Mouse (Mus musculus) heart, postnatal 36 days (tissue): ENCODE data around the gene Gm44579. TPM values are rescaled to one million over a fixed set of nuclear protein-coding genes. Genes with fewer than 3 reads are reported as not detected.

Experiments used
- DNase-seq, 2 experiments: peaks; one replicate each; pipeline ENCODE4 v3.0.0; 2021 to 2022
- intact Hi-C: fragments of 180-260 bp; cut with DNase I; formaldehyde crosslinking; loops from one replicate; pipeline ENCODE4 v1.15.1; 2025
- total RNA-seq, 2 experiments: library from RNA; stranded (reverse); gene quantifications; 2 replicates each; pipeline ENCODE4 v1.2.3; 2021

Gene Gm44579
- total RNA-seq = not detected

DNA sequence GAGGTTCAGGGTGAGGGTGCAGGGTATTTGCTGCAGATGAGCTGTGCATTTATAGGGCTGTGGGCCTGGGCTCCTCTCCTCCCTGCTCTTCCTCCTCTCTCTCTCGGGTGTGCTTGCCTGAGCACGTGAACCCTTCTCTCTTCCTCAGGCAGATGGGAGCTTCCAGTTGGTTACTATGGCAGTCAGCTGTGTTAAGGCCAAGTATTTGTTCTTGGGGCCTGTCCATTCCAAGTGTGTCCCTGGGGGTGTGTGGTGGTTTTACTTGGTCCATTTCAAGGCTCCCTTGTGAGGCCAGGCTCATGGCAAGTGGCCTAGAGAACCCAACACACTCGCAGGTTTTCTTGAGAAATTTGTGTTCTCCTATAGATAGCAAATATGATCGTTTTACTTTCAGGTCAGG is at the start of gene Gm44579, which contains the start of gene Olfr287:
Gene Gm44579, minus strand, starts transcription at position 101 of the 400 bp plus-strand sequence.
Gene Olfr287, minus strand, starts transcription at position 180 of the 400 bp plus-strand sequence.
- DNase-seq = no peak
- intact Hi-C loops = no loop called here

DNA sequence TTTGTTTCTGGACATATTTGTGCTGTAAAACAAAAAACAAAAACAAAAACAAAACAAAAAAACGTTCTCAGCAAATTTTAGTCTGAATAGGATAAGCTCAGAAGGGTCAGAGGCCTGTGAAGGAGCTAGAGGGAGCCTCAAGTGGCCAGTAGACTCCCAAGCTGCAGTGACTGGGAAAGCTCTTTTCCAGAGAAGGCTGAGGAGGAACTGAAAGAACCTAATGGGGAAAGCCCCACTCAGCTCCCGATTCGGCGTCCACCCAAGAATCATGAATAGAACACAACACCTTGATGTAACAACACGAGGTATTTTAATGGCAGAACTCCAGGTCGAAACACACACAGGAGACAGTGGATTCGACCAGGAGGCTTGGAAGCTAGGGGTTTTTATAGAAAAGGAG is 37.0 kb upstream of the Gm44579 start:
- intact Hi-C loops = no loop called here

DNA sequence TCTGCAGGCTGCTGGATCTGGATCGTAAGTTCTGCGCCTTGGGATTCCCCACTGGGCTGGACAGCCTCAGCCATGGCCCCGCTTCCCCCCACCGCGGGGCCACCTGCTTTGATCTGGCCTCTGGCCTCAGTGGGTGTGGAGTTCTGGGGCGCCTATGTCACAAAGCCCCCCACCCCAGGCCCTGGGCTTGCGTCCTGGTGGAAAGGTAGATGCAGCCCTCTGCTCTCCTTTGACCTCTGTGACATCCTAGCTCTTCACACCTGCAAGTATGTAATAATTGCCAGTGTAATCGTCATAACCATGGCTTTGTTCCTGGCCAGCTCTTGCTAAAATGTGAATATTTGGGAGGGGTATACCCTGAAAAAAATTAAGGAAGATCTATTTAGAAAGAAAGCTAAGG is 36.4 kb upstream of the Gm44579 start, which contains the start of gene H1fnt:
Gene H1fnt, minus strand, starts transcription at position 101 of the 400 bp plus-strand sequence.
- DNase-seq = no peak
- intact Hi-C loops = no loop called here

More for the DNA sequence above, 37.0 kb upstream of the Gm44579 start:
- DNase-seq = no peak

DNA sequence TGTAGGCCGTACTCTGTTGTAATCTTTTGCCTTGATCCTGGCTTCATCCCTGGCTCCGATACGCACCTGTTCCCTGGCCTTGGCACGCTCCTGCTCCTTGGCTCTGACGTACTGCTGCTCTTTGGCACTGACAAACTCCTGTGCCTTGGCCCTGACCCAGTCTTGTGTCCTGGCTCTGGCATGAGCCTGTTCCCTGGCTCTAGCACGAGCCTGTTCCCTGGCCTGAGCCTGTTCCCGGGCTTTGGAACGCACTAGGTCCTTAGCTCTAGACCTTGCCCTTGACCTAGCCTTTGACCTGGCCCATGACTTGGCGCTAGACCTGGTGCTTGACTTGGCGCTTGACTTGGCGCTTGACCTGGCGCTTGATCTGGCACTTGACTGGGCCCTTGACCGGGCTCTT is 35.5 kb upstream of the Gm44579 start:
- intact Hi-C loops = no loop called here
- no peak for DNase-seq

DNA sequence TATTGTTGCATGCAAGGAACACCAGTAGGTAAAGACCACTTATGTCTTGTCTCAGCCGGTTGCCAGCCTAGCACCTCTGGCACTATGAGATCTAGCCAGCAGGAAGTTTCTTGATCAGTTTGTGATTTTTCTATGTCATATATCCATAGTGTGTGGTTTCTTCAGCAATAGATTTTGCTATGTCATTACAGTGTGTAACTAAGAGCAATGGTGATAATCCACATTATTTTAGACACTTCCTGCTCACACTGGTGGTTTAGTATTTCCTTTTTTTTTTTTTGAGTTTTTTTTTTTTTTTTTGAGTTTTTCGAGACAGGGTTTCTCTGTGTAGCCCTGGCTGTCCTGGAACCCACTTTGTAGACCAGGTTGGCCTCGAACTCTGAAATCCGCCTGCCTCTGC is 14.7 kb upstream of the Gm44579 start:
- intact Hi-C loops = no loop called here
- DNase-seq = no peak

DNA sequence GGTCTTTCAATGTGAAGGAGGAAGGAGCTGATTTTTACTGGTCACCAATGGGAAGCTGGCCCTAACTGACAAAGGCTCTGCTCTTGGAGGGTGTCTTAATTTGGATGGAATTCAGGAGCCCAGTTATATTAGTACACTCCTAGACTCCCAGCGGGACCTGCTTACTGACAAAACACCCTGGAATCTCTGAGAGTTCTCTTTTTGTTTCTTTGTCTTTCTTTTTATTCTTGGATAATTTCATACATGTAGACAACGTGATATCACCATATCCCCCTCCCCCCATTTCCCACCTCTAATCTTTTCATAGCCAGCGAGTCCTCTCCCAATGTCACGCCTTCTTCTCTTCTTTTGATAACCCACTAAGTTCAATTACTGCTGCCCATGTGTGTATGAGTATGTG is 13.6 kb upstream of the Gm44579 start, which contains the start of gene Olfr286:
Gene Olfr286, minus strand, starts transcription at position 101 of the 400 bp plus-strand sequence.
- intact Hi-C loops = no loop called here
- DNase-seq = no peak

DNA sequence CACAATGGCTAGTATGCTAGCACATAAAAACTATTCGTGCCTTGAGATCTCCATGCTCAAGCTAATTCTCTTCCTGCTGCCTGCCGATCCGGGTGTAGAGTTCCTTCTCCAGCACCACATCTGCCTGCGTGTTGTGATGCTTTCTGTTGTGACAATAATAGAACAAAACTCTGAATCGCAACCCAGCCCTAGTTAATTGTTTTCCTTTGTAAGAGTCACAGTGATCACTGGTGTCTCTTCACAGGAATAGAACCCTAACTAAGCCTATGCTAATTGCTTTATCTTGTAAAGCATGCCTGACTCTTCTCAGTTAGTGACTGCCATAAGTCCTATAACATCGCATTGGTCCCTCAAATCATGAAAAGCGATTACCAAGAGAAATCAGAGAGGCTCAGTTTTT is 5.3 kb upstream of the Gm44579 start:
- no peak for DNase-seq
- intact Hi-C loops = no loop called here

DNA sequence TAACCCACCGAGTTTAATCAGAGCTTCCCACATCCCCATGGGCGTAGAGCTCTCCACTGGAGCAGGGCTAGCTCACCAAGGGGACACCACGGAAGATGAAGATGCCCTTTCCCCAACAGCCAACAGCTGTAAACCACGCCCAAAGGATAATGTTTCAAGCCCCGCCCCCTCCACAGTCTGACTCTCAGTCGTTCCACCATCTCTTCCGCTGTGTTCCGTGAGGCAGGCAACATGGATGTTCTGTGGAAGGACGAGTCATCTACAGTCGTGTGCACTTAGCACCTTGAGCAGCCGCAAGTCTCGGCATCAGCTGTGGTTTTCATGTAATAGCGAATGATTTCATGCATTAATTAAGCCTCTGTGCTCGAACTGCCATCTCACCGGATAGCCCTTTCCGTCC is 4.8 kb upstream of the Gm44579 start:
- intact Hi-C loops = no loop called here
- no peak for DNase-seq

DNA sequence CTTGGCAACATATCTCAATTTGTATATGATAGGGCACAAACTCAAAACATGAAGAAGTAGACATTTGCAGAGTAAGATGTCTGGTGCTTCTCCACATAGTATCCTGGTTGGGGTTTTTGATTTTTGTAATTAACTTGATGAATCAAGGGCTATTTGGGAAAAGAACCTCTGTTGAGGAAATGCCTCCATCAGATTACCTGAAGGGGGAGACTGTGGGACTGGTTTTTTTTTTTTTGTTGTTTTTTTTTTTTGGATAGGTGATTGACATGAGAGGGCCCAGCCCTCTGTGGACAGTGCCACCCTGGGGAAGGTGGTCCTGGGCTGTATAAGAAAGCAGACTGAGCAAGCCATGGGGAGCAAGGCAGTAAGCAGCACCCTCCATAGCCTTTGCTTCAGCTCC is 1.6 kb upstream of the Gm44579 start:
- intact Hi-C loops = no loop called here

DNA sequence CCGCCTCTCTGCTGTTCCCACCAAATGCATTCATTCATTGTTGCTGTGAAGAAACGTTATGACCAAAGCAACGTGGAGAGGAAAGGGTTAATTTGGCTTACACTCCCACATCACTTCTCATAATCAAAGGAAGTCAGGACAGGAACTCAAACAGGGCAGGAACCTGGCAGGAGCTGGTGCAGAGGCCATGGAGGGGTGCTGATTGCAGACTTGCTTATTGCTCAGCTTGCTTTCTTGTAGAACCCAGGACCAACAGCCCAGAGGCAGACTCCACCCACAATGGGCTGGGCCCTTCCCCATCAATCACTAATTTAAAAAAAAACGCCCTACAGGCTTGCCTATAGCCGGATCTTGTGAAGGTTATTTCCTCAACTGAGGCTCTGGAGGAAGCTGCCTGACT is 6.6 kb downstream of the Gm44579 start:
- DNase-seq = no peak
- intact Hi-C loops = no loop called here

More for the DNA sequence above, 1.6 kb upstream of the Gm44579 start:
- no peak for DNase-seq

DNA sequence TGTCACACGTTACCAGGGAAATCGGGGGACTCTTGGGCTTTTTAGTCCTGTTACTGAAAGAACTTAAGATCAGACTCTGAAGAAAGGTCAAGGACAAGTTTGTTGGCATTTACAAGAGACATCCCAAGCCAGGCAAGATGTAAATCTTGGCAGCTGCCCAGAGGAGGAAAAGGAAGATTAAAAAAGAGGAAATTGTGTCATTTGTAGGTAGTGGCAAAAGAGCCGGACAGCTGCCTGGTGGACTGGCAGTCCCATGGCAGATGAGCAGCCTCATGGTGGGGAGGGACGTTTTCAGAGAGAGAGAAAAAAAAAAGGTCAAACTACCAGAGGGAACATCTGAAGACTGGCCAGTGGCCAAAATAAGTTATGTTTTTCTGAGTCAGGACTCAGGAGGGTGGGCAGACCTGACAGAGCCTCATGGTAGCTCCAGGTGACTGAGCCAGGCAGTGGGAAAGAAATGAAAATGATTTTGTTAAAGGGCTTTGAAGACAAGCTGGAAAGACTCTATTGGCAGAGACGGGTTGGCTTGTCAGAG is 7.4 kb downstream of the Gm44579 start:
- no peak for DNase-seq
- intact Hi-C loops = no loop called here

DNA sequence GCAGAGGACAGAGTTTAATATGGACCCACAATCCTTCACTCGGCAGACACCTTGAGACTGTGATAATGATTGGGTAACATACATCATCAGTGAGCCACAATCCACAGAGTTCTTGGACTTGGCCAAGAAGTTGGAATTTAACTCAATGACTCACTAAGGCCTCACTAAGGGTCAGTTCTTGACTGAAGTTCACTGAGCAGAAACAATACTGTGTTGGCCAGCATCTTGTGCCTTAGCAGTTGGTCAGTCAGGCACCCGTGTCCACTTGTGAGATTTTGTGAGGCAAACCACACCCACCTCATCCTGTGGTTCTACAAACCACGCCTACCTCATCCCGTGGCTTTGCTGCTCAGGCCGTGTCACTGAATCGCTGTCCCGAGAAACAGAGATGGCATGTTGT is 11.1 kb downstream of the Gm44579 start:
- intact Hi-C loops = no loop called here
- no peak for DNase-seq

DNA sequence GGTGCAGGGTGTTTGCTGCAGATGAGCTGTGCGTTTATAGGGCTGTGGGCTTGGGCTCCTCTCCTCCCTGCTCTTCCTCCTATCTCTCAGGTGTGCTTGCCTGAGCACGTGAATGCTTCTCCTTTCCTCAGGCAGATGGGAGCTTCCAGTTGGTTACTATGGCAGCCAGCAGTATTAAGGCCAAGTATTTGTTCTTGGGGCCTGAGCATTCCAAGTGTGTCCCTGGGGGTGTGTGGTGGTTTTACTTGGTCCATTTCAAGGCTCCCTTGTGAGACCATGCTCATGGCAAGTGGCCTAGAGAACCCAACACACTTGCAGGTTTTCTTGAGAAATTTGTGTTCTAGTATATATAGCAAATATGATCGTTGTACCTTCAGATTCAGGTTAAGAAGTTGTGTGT is 25.3 kb downstream of the Gm44579 start, which contains the start of gene Olfr288:
Gene Olfr288, minus strand, starts transcription at position 101 of the 400 bp plus-strand sequence.
- intact Hi-C loops = no loop called here
- DNase-seq = no peak

DNA sequence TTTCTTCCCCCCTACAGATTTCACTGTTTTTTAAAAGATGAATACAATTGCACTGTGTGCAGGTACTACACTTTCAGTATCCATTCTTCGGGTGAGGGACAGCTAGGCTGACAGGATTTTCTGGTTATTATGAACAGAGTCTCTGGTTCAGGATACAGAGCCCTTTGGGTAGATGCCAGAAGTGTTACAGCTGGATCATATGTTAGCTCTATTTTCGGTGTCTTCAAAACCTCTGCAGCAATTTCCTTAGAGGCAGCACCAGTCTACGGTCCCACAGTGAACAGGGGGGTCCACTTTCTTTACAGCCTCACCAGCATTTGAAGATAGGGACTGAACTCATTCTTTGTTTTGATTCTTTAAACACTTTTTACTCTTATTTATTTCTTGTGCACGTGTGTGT is 36.3 kb downstream of the Gm44579 start:
- intact Hi-C loops = no loop called here
- DNase-seq = no peak

DNA sequence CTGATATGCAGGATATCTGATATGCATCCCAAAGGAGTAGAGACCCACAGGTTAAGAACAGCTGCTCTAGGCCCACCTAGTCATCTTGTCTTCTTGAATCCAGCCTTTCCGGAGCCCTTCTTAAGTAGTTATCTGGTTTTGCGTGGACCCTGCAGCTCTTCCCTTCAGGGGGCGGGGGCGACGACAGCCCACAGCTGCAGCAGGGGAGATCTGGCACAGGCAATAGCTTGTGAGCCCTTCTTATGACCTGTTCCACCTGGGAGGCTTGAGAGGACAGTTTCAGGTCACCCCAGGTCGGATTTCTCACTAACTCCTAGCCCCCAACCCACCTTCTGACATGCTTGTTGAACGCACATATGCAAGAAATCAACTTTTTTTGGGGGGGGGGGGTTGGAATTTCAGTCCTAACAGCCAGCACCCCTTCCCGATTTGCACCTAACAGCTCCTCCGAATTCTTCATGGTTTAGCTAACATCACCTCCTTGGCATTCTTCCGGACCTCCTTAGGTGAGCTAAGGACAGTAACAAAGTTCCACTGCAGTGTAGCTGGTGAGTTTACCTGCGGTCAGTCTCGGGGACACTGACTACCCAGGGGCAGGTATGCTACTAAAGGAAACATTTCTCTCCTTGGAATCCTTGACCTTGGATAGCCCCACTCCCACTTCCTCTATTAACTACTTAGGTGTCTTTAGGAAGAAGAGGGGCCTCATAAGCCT is 38.8 kb downstream of the Gm44579 start:
- no peak for DNase-seq
- intact Hi-C loops = loop anchor here (2.0 kb wide), 2 partner anchors 207 to 323 kb away; no protein-coding TSS in a partner anchor

DNA sequence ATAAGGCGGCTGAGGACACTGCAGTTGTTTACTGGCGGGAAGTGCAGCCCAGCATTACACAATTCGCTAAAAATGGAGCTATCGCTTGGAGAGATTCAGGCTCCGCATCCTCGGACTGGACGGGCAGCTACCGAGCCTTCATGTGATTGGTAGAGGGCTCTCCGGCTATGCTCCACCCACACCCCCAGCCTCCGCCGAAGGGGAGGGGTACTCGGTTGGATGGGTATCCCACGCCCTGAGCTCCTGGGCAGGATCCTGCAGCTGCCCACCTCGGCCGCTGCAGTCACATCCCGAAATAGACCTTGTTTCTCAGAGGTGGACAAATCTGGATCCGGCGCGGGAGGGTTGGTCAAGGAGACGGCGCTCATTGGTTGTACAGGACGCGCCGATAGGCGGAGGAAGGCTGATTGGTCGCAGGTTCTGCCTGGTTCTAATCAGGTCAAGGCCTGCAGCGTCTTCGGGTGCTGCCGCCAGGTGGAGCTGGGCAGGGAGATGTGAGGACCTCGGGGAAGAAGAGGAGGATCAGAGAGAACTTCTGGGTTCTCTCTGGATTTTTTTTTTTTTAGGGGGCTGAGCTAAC is 39.6 kb downstream of the Gm44579 start:
- peak; percentile 87 to 93 for DNase-seq
- intact Hi-C loops = loop anchor here (2.0 kb wide), 1 partner anchor 324 kb away; no protein-coding TSS in a partner anchor

DNA sequence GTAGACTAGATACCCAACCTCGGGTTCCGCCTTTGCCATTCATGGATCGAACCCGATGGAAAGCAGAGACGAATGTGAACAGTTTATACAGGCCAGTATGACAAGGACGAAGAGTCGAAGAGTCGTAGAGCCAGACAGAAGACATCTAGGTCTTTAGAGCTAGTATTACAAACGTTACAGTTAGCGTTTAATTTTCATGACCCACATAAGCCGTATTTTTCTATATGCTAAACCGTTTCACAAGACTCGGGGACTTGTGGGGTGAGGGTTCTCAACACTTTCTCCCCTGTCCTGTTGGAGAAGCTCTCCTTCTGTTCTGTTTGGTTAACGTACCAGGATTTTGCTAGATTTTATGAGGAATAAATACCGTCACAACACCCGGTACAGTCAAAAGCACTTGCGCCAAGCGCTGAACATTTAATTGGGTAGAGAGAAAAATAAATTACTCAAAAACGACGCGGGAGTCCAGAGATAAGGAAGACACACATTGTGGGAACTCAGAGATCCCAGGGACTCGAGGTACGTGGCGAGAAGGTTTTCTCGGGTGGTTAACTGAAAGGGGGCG is 40.1 kb downstream of the Gm44579 start:
- intact Hi-C loops = loop anchor here (2.0 kb wide), 1 partner anchor 324 kb away; no protein-coding TSS in a partner anchor
- DNase-seq = no peak

DNA sequence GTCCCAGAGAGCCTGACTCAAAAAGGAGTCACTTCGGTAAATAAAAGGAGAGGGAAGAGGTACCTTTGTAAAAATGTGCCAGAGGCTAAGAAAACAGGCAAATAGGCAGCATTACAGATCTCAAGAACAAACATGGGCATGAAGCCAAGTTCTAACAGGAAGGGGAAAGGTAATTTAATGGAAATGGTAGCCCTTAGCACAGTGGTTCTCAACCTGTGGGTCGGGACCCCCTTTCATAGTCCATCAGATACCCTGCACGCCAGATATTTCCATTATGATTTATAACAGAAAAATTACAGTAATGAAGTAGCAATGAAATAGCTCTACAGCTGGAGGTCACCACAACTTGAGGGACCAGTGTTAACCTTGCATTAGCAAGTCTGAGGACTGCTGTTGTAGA is 43.5 kb downstream of the Gm44579 start:
- DNase-seq = no peak
- intact Hi-C loops = no loop called here

DNA sequence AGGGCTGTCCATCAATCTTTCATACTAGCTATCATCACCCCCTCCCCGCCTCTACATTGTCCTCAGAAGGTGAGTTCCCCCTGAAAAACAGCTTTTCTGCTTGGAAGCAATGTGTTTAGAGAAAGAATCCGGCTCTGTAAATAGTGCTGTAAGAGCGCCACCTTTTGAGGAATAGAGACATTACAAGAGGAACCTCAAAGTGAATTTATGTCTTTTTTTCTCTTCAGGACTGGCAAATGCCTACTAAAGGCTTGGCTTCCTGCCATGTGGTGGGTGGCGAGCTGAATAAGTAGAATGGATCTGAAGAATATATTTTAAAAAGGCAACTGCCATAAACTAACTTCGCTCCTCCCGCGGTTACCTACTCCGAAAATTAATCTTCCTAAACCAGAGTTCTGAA is 47.0 kb downstream of the Gm44579 start:
- DNase-seq = peak in 1 of 2 experiments; percentile 22
- intact Hi-C loops = loop anchor here (5.0 kb wide), 1 partner anchor 82 kb away; the partner anchor contains the start of genes Pfkm and Senp1

DNA sequence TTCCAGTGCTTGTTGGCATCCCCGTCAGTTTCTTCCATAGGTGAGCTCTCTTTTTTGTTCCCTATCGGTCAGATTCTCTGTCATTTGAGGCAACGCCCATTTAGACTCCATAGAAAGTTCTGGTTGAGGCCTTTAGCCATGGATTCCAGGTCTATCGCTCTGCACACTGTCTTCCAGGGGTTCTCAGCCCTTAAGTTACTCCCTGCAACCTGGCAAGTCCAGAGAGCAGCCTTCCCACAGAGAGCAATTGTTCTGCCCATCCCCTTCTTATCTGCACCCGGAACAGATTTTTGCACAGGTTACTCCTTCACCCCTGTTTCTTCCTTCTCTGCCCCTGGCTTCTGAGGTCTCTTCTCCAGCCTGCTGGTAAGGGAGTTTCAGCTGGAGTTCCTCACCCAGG is 48.7 kb downstream of the Gm44579 start:
- intact Hi-C loops = loop anchor here (5.0 kb wide), 1 partner anchor 80 kb away; the partner anchor contains the start of genes Pfkm and Senp1
- no peak for DNase-seq

DNA sequence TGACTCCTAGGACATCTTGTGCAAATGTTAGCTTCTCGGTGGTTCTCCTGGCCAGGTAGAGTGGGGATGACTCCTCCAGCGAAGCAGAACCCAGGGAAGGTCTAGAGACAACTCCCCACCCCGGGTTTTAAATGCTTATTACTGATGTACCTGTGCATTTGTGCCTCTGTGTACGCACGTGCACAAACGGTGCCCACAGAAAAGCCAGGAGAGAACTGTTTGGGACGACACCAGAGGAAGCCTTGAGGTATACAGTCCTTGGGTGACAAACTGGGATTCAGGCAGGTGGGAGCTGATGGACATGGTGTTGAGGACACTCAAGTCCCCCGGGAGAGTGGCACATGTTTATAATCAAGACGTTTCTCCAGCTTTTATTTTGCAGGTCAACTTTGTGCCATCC is 49.9 kb downstream of the Gm44579 start:
- DNase-seq = no peak
- intact Hi-C loops = loop anchor here (5.0 kb wide), 1 partner anchor 79 kb away; the partner anchor contains the start of genes Pfkm and Senp1
